Mouse (Mus musculus) stomach, embryonic 14.5 days (tissue): ENCODE data around the gene Chmp5. TPM values are rescaled to one million over a fixed set of nuclear protein-coding genes. Genes with fewer than 3 reads are reported as not detected.

Experiments used
- ATAC-seq: fragments of 200-750 bp; cut with Nextera tagmentation; 2 replicates; pipeline ENCODE4 v1.8.0; 2017; ENCODE audit warnings: low read depth, moderate TSS enrichment; ENCODE audit not compliant: insufficient number of reproducible peaks, insufficient read depth, low FRiP score
- H3K27ac ChIP-seq: fragments of 300-500 bp; sonication (generic); 2 replicates; pipeline ENCODE4 v1.5.1; 2014; ENCODE audit warnings: mild to moderate bottlenecking, low read length, moderate library complexity, mixed read lengths
- H3K27me3 ChIP-seq: fragments of 300-500 bp; sonication (generic); 2 replicates; pipeline ENCODE4 v1.6.1; 2014; ENCODE audit warnings: low read length, control low read depth, mixed read lengths; ENCODE audit not compliant: control insufficient read depth, insufficient read depth
- H3K36me3 ChIP-seq: fragments of 300-500 bp; sonication (generic); 2 replicates; pipeline ENCODE4 v1.6.1; 2014; ENCODE audit warnings: mild to moderate bottlenecking, control low read depth, low read length, moderate library complexity, mixed read lengths; ENCODE audit not compliant: control insufficient read depth, insufficient read depth
- H3K4me1 ChIP-seq: fragments of 300-500 bp; sonication (generic); 2 replicates; pipeline ENCODE4 v1.6.1; 2014; ENCODE audit warnings: low read length, control low read depth, mixed read lengths; ENCODE audit not compliant: control insufficient read depth, insufficient read depth
- H3K4me2 ChIP-seq: fragments of 300-500 bp; sonication (generic); replicated peaks from 2 replicates; pipeline ENCODE4 v1.6.1; 2014; ENCODE audit warnings: low read depth, low read length, control low read depth
- H3K4me3 ChIP-seq: fragments of 300-500 bp; sonication (generic); 2 replicates; pipeline ENCODE4 v1.5.1; 2014; ENCODE audit warnings: low read depth, low read length, control low read depth
- H3K9ac ChIP-seq: fragments of 300-500 bp; sonication (generic); replicated peaks from 2 replicates; pipeline ENCODE4 v1.6.1; 2014; ENCODE audit warnings: low read depth, mild to moderate bottlenecking, control low read depth, low read length, moderate library complexity, mixed read lengths
- H3K9me3 ChIP-seq: fragments of 300-500 bp; sonication (generic); 2 replicates; pipeline ENCODE4 v1.6.1; 2016; ENCODE audit warnings: low read depth, low read length, control low read depth; ENCODE audit not compliant: control insufficient read depth
- WGBS: fragments of 180-500 bp; shearing (Covaris S2); extraction: QIAGEN DNeasy Blood & Tissue Kit; methylation state at CpG from one replicate; pipeline ENCODE4 v1.1.7; 2014; 5-methylcytosine and 5-hydroxymethylcytosine counted together
- polyA plus RNA-seq: library from polyadenylated mRNA; unstranded; fragments of >200 nt; fragmentation: Nextera tagmentation; extraction: Ambion mirVana; gene quantifications from 2 replicates; pipeline ENCODE4 v1.2.1, GENCODE M21; 2014

Chmp5 gene
- polyA plus RNA-seq, 1 experiment from 2014 or later = 103 TPM

DNA sequence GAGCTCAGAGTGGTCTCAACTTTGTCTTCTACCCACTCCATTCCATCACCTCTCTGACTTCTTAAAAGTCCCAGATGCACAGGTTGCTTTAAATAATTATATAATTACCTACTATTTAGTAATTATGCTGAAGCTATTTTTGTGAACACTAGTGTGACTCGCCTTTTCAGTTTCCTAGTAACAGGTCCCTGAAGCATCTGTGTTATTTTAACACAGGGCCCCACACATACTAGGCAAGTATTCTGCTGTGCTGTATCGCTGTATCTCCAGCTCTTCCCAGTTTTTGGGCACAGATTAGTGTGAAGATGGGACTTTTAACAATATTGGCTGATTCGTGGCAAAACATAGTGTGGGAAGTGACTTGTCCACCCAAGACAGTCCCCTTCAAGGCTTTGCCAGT is 15.3 kb downstream of the Chmp5 start:
- no peak overlapping the region for H3K27ac ChIP-seq
- 93% methylated on average over 3 of the region's 3 CpGs for WGBS
- H3K36me3 ChIP-seq = peaks cover 55% of the 10 kb centered on the region

DNA sequence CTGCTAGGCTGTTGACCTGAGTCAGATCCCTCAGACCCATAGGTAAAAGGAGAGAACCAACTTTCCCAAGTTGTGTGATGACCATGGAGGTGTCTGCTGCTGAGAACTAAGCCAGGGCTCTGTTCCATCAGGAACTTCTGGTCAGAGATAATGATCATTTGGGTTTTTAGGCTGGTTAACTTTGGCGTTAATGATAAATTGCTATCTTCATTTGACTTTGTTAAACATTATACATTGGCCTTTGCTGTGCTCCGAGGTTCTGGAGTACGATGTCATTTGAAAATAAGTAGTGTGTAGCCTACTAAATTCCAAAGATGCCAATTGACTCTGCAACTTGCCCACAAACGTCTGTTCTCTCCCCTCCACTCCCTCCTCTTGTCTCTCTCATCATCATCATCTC is 21.0 kb downstream of the Chmp5 start:
- Histone ChIP-seq H3K4me1 (peaks cover 14% of the 10 kb centered on the region), H3K4me3 (no peak overlapping the region), H3K9me3 (no peaks in the 10 kb centered on the region), H3K27ac (no peak overlapping the region), H3K36me3 (peaks cover 16% of the 10 kb centered on the region), H3K27me3 (no peaks in the 10 kb centered on the region), H3K4me2 (no peak overlapping the region), H3K9ac (no peak overlapping the region)
- WGBS = 66% methylated on average over 4 of the region's 4 CpGs
- ATAC-seq = no peak

More for the DNA sequence above, 15.3 kb downstream of the Chmp5 start:
- Histone ChIP-seq H3K4me2 (no peak overlapping the region), H3K27me3 (no peaks in the 10 kb centered on the region), H3K9ac (no peak overlapping the region), H3K4me3 (no peak overlapping the region), H3K4me1 (no peaks in the 10 kb centered on the region), H3K9me3 (no peaks in the 10 kb centered on the region)
- no peak for ATAC-seq

DNA sequence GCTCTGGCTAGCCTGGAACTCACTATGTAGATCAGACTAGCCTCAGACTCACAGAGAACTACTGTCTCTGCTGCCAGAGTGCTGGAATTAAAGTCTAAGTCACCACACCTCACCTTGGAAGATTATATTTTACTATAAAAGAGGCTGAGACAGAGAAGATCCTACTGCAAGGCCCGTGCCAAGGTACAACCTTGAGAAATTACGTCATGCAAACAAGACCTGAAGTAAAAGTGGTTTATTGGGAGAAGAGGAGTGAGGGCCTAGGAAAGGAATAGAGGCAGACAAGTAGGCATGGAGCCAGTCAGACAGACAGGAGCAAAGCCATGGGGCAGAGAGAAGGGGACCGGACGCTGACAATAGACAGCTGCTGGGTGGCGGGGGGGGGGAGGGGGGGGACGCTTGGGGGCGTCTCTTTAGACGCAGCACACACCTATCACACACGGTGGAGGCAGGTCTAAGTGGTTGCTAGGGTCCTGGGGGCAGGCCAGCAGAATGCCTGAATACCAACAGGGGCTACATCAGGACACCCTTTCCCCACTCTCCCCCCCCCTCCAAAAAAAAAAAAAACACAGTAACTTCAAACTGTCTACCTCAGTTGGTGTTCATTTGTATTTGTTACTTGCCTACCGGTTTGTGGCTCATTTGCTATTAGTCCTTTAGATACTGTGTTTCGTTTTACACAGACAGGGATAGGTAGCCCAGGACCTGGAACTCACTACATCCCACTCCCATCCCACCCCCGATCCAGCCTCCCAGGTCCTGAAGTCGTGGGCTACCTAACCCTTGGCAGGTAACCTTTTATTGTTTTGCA is 21.8 kb downstream of the Chmp5 start:
- Histone ChIP-seq H3K9ac (peak overlapping the region; percentile 71), H3K27ac (peak overlapping the region; percentile 96), H3K4me3 (peak overlapping the region; percentile 96), H3K9me3 (no peaks in the 10 kb centered on the region), H3K27me3 (no peaks in the 10 kb centered on the region), H3K4me2 (peak overlapping the region; percentile 71), H3K4me1 (peaks cover 14% of the 10 kb centered on the region), H3K36me3 (peaks cover 13% of the 10 kb centered on the region)
- WGBS = 11% methylated on average over 11 of the region's 13 CpGs
- ATAC-seq = no peak; the same call in none of the 2 replicates

GRCm38 (mm10) chr4:40970592-40970841 is 22.3 kb downstream of the Chmp5 start:
- peak overlapping the region; percentile 96 for H3K4me3 ChIP-seq
- peaks cover 10% of the 10 kb centered on the region for H3K36me3 ChIP-seq
- H3K4me2 ChIP-seq = peak overlapping the region; percentile 71
- H3K9ac ChIP-seq = peak overlapping the region; percentile 71
- peak overlapping the region; percentile 96 for H3K27ac ChIP-seq
- WGBS = under 1% methylated on average over 16 of the region's 16 CpGs
- H3K9me3 ChIP-seq = no peaks in the 10 kb centered on the region
- no peaks in the 10 kb centered on the region for H3K27me3 ChIP-seq
- ATAC-seq = peak; percentile 19; the same call in 1 of the 2 replicates
- peaks cover 14% of the 10 kb centered on the region for H3K4me1 ChIP-seq

- Histone ChIP-seq H3K36me3 (peaks cover 10% of the 10 kb centered on the region), H3K27me3 (no peaks in the 10 kb centered on the region), H3K4me2 (peak within 1 kb of the TSS; percentile 71), H3K9me3 (no peaks in the 10 kb centered on the region), H3K27ac (peak within 1 kb of the TSS; percentile 96), H3K4me3 (peak within 1 kb of the TSS; percentile 96), H3K4me1 (peaks cover 14% of the 10 kb centered on the region), H3K9ac (peak within 1 kb of the TSS; percentile 71)
- peak; percentile 95 for ATAC-seq
- WGBS = under 1% methylated on average over 54 of the region's 85 CpGs
Observed at GRCm38 (mm10) chr4:40970842-40971701, 22.9 kb downstream of the Chmp5 start, which contains the start of gene Nfx1. Nfx1 (plus strand) TSS chr4:40970906.

DNA sequence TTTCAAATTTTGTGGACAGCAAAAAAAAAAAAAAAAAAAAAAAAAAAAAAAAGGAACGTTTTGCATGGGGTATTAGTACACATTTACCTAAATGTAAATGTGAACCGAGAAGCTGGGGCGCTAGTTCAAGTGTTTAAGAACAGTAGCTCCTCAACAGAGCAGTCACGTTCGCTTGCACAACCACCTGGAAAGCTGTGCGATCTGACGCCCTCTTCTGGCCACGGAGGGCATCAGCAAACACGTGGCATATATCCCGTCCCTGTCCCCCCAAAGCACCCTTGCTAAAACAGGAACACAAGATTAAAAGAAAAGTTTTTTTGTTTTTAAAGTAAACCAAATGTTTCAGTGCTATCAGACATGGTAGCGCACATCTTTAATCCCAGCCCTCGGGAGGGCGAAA is 23.5 kb downstream of the Chmp5 start:
- Histone ChIP-seq H3K4me2 (peak overlapping the region; percentile 45), H3K36me3 (peaks cover 12% of the 10 kb centered on the region), H3K27ac (peak overlapping the region; percentile 96), H3K9me3 (no peaks in the 10 kb centered on the region), H3K9ac (peak overlapping the region; percentile 71), H3K4me1 (peaks cover 14% of the 10 kb centered on the region), H3K4me3 (peak overlapping the region; percentile 96), H3K27me3 (no peaks in the 10 kb centered on the region)
- 25% methylated on average over 13 of the region's 13 CpGs for WGBS
- no peak for ATAC-seq

DNA sequence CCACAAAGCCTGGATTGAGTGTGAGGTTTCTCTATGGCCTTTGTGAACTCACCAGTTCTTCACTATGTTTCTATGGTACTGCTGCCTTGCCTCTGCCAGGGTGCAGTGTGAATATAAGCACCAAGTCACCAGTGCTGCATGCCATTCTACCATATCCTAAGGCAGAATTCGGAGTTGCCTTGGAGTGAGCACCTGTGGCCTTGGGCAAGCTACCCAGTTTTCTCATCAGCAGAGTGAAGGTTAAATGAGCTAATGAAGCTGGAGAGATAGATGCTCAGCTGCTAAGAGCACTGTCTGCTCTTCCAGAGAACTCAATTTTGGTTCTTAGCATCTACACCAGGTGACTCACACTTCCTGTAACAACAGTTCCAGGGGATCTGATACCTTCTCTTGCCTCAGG is 25.8 kb downstream of the Chmp5 start:
- Histone ChIP-seq H3K4me3 (no peak overlapping the region), H3K9ac (no peak overlapping the region), H3K4me1 (peaks cover 14% of the 10 kb centered on the region), H3K36me3 (peaks cover 28% of the 10 kb centered on the region), H3K27me3 (no peaks in the 10 kb centered on the region), H3K27ac (no peak overlapping the region), H3K9me3 (no peaks in the 10 kb centered on the region), H3K4me2 (no peak overlapping the region)
- WGBS = 96% methylated on average over 1 of the region's 1 CpGs
- ATAC-seq = no peak

GRCm38 (mm10) chr4:40975678-40976077 is 27.5 kb downstream of the Chmp5 start:
- ATAC-seq = no peak
- no peaks in the 10 kb centered on the region for H3K27me3 ChIP-seq
- no peak overlapping the region for H3K4me3 ChIP-seq
- no peak overlapping the region for H3K4me2 ChIP-seq
- no peak overlapping the region for H3K27ac ChIP-seq
- H3K36me3 ChIP-seq = peaks cover 37% of the 10 kb centered on the region
- WGBS = 93% methylated on average over 3 of the region's 3 CpGs
- H3K4me1 ChIP-seq = peaks cover 9% of the 10 kb centered on the region
- H3K9me3 ChIP-seq = no peaks in the 10 kb centered on the region
- no peak overlapping the region for H3K9ac ChIP-seq
